Mouse (Mus musculus): ENCODE measurements around the gene Trpc2.

DNA sequence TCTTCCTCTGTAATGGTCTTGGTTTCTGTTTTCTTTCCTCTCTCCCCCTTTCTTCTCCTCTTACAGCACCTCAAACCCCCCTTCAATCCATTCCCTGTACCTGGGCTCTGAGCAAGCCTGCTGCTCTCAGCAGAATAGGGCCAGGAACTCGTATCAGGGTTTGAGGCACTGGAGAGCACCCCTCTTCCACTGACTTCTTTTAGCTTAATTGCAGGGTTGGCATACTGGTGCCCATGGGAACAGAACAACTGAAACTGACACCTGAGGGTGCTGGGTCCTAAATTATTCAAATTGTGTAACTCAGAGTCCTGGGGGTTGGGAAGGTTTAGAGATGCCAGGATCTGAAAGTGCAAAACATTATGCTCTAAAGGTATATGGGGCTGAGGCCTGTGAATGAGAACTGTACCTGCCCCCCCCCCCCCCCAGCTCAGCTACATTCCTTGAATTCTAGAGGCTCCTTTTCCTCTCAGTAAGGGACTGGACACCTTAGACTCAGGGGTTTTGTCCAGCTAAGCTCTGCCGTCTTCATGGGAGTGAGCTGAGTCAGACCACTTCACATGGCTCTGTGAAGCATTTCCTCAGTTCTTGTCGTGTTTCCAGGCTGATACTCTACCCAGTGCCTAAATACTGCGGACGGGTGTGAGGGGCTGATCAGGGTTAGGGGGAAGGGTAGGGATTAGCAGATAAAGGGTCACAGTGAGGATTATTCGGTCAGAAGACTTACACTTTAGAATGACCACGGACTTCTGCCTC, 33.8 kb downstream of the Trpc2 start, which contains the start of gene Chrna10:
- no peak for TF ChIP-seq MAFK (IDR thresholded peaks at IDR 0.05; ENCODE audit: insufficient read depth, low read depth, low read length)
- TF ChIP-seq ZNF384 (IDR thresholded peaks at IDR 0.05; ENCODE audit: low read depth, low read length) = no peak
